Comparison of ENCODE assay signal across 17 mouse cellular contexts in the genomic region with DNA sequence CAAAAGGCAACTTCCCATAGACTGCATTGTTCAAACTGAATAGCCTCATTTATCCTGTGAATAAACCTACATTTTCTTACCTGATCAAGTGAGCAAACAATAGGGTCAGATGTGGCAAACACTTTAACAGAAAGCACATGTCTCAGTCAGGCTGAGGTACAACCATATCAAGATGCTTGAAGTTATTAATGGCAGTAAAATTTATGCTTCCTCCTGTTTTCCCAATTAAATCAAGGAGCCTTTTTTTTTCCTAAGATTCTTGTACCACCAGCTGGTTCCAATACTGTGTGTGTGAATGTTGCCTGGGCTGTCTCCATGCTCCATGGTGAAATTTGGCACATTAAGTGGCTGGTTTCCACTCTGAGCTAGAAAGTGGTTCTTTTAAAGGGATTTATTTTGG.
DNase-seq lines count a peak whose midpoint lies in the region; ATAC-seq and TF ChIP-seq lines count a peak whose summit lies in the region.
"Had no signal": no experiment of that assay in that cellular context is flagged by ENCODE, and none has a peak within 500 bp of the region (broad histone marks: within the 10 kb centered on the region; RNA-seq: fewer than 3 reads in every experiment).

No protein-coding gene starts in this region.

- peak; percentile 13 for DNase-seq in brain, embryonic 14.5 days (ENCODE audit: low read depth)
- peak; percentile 63 for DNase-seq in embryo, embryonic 10.5 days (ENCODE audit: low spot score)
- DNase-seq in forelimb bud, embryonic 11.5 days (ENCODE audit: low read depth, low spot score): peak; percentile 83
- no peak for DNase-seq in liver, embryonic 11.5 days (ENCODE audit: low spot score)
- no peak for DNase-seq in hindbrain, postnatal 0 days (ENCODE audit: low spot score)
- no peak for DNase-seq in Muller cell, postnatal 12 days (ENCODE audit: inconsistent ontology term)
- DNase-seq: adrenal gland, postnatal 10 days; cerebellum, adult 11-12 months; cerebellum, adult 9-10 months; cerebellum, postnatal 25 days; gastrocnemius, postnatal 14 days; heart, postnatal 36 days had no signal

- H3K27me3 ChIP-seq in limb, embryonic 12.5 days: no peaks in the 10 kb centered on the region
- H3K27me3 ChIP-seq in liver, embryonic 11.5 days (replicated peaks; ENCODE audit: control insufficient read depth, insufficient read depth, low read length): no peaks in the 10 kb centered on the region
- H3K27me3 ChIP-seq in hindbrain, postnatal 0 days (ENCODE audit: insufficient read depth, low read length): no peaks in the 10 kb centered on the region
- H3K27me3 ChIP-seq: forebrain, embryonic 15.5 days; heart, embryonic 12.5 days; hindbrain, embryonic 15.5 days had no signal

- no peak overlapping the region for H3K4me2 ChIP-seq in limb, embryonic 12.5 days
- no peak overlapping the region for H3K4me2 ChIP-seq in liver, embryonic 11.5 days
- no peak overlapping the region for H3K4me2 ChIP-seq in hindbrain, postnatal 0 days (ENCODE audit: low read depth, low read length)
- H3K4me2 ChIP-seq: forebrain, embryonic 15.5 days; heart, embryonic 12.5 days; hindbrain, embryonic 15.5 days had no signal

- TF ChIP-seq CTCF in brain, embryonic 14.5 days (IDR thresholded peaks at IDR 0.05; ENCODE audit: borderline replicate concordance, extremely low read depth, insufficient read depth, insufficient read length): no peak
- TF ChIP-seq CTCF in hindbrain, postnatal 0 days (IDR thresholded peaks at IDR 0.05; ENCODE audit: low read depth): no peak

- no peak overlapping the region for H3K4me3 ChIP-seq in limb, embryonic 12.5 days (replicated peaks)
- H3K4me3 ChIP-seq in liver, embryonic 11.5 days (ENCODE audit: low read depth, low read length): no peak overlapping the region
- no peak overlapping the region for H3K4me3 ChIP-seq in hindbrain, postnatal 0 days (ENCODE audit: low read length)
- H3K4me3 ChIP-seq: forebrain, embryonic 15.5 days; heart, embryonic 12.5 days; hindbrain, embryonic 15.5 days had no signal

- ATAC-seq in limb, embryonic 12.5 days (ENCODE audit: insufficient number of reproducible peaks, insufficient read depth, low FRiP score, low TSS enrichment, low read depth): peak; percentile 54
- no peak for ATAC-seq in granulocyte monocyte progenitor cell, adult 5-6 weeks (replicated peaks; ENCODE audit: poor library complexity, severe bottlenecking)
- no peak for ATAC-seq in liver, embryonic 11.5 days (replicated peaks; ENCODE audit: low FRiP score)
- ATAC-seq in hindbrain, postnatal 0 days: no peak
- ATAC-seq: forebrain, embryonic 15.5 days had no signal

- H3K9me3 ChIP-seq in limb, embryonic 12.5 days: no peaks in the 10 kb centered on the region
- H3K9me3 ChIP-seq in liver, embryonic 11.5 days (ENCODE audit: control insufficient read depth, low read length): no peaks in the 10 kb centered on the region
- H3K9me3 ChIP-seq in hindbrain, postnatal 0 days (ENCODE audit: low read length): no peaks in the 10 kb centered on the region
- H3K9me3 ChIP-seq: forebrain, embryonic 15.5 days; heart, embryonic 12.5 days; hindbrain, embryonic 15.5 days had no signal

- no peak overlapping the region for H3K9ac ChIP-seq in limb, embryonic 12.5 days (replicated peaks)
- H3K9ac ChIP-seq in liver, embryonic 11.5 days (ENCODE audit: low read depth, low read length): no peak overlapping the region
- H3K9ac ChIP-seq in hindbrain, postnatal 0 days (replicated peaks; ENCODE audit: low read length): no peak overlapping the region
- H3K9ac ChIP-seq: forebrain, embryonic 15.5 days; heart, embryonic 12.5 days; hindbrain, embryonic 15.5 days had no signal

- no peak overlapping the region for H3K27ac ChIP-seq in limb, embryonic 12.5 days
- no peak overlapping the region for H3K27ac ChIP-seq in liver, embryonic 11.5 days (ENCODE audit: low read depth, low read length)
- H3K27ac ChIP-seq in hindbrain, postnatal 0 days: no peak overlapping the region
- H3K27ac ChIP-seq: forebrain, embryonic 15.5 days; hindbrain, embryonic 15.5 days had no signal

- H3K36me3 ChIP-seq in limb, embryonic 12.5 days: peaks cover 6% of the 10 kb centered on the region; the same call in 1 of the 2 replicates
- H3K36me3 ChIP-seq in liver, embryonic 11.5 days (ENCODE audit: control insufficient read depth, insufficient read depth, low read length): no peaks in the 10 kb centered on the region; the same call in 1 of the 2 replicates
- H3K36me3 ChIP-seq in hindbrain, postnatal 0 days (ENCODE audit: insufficient read depth, low read length): peaks cover 15% of the 10 kb centered on the region; the same call in 1 of the 2 replicates

- no peak for TF ChIP-seq POLR2A in brain, embryonic 14.5 days (IDR thresholded peaks at IDR 0.05; ENCODE audit: borderline replicate concordance, extremely low read depth, insufficient read depth, insufficient read length, poor library complexity, severe bottlenecking)

- H3K4me1 ChIP-seq in limb, embryonic 12.5 days (replicated peaks): peaks cover 28% of the 10 kb centered on the region
- H3K4me1 ChIP-seq in liver, embryonic 11.5 days (replicated peaks; ENCODE audit: control insufficient read depth, insufficient read depth, low read length): no peaks in the 10 kb centered on the region
- H3K4me1 ChIP-seq in hindbrain, postnatal 0 days (ENCODE audit: insufficient read depth, low read length): no peaks in the 10 kb centered on the region
- H3K4me1 ChIP-seq: forebrain, embryonic 15.5 days; heart, embryonic 12.5 days; hindbrain, embryonic 15.5 days had no signal

Comparison
In these comparisons a context has a peak if more than half of its experiments do, and no peak if none do; other contexts are left out.
1. DNase-seq: peak in brain, embryonic 14.5 days (single experiment), embryo, embryonic 10.5 days (single experiment) and forelimb bud, embryonic 11.5 days (single experiment); none in liver, embryonic 11.5 days (single experiment), hindbrain, postnatal 0 days (single experiment) and Muller cell, postnatal 12 days (single experiment).